Mouse (Mus musculus) inflammation-experienced regulatory T-cells, adult 6 months (primary cell): ENCODE data around the gene Mcm6. TPM values are rescaled to one million over a fixed set of nuclear protein-coding genes. Genes with fewer than 3 reads are reported as not detected.
A peak's percentile ranks its signal among the peaks of the same experiment; 100 is the strongest.

ENCODE experiments used
- ATAC-seq: one replicate; pipeline ENCODE4 v1.8.0; 2017
- polyA plus RNA-seq, 3 experiments: library from polyadenylated mRNA; unstranded; fragments of 100-300 nt; shearing (Covaris generic); gene quantifications; one replicate each; pipeline ENCODE4 v1.2.1; 2017

The Mcm6 gene
- polyA plus RNA-seq = 100 to 1,000 TPM in 2 of 3 experiments, 10 to 100 TPM in 1; 93.0 to 227 (median 108) TPM

GRCm38 (mm10) chr1:128359554-128360376 is at the start of gene Mcm6:
Gene Mcm6 (minus strand): TSS chr1:128359664.
- peak; percentile 95 for ATAC-seq

DNA sequence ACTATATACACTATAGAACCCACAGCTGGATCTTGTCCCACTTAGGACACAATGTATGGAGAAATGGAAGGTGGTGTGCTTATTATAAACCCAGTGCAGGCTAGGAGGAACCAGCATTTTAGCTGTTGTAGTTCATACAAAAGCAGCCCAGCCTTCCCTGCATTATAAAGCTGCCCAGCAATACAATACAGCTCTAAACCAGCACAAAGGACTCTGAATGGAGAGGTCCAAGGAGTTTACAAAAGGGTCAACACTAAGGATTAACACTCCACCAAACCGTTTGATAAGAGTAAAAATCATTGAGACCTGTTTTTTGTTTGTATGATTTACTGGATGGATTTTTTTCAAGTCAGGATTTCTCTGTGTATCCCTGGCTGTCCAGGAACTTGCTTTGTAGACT is 47.4 kb upstream of the Mcm6 start:
- no peak for ATAC-seq

GRCm38 (mm10) chr1:128405675-128406074 is 46.2 kb upstream of the Mcm6 start:
- no peak for ATAC-seq

DNA sequence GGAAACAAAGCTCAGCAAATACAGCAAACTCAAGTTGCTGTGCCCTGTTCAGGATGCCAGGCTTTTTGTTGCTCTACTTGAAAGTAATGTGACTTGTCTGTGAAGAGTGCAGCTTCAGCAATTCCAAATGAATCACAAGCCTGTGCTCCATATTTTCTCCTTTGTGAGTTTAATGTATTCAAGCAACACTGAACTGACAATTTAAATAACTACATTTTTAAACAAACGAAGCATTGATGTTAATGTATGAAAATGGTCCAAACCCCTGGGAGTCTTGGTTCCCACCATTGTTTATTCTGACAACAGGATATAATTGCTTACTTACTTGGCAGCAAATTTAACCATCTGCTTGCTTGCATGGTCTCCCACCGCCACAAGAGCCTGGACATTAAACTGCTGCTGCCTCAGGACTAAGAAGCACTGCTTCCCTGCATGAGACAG is 45.6 kb upstream of the Mcm6 start:
- ATAC-seq = no peak

- ATAC-seq = no peak
Measured at GRCm38 (mm10) chr1:128400926-128401325, 41.5 kb upstream of the Mcm6 start.

- ATAC-seq = no peak
Measured at GRCm38 (mm10) chr1:128399941-128400915, 40.8 kb upstream of the Mcm6 start.

DNA sequence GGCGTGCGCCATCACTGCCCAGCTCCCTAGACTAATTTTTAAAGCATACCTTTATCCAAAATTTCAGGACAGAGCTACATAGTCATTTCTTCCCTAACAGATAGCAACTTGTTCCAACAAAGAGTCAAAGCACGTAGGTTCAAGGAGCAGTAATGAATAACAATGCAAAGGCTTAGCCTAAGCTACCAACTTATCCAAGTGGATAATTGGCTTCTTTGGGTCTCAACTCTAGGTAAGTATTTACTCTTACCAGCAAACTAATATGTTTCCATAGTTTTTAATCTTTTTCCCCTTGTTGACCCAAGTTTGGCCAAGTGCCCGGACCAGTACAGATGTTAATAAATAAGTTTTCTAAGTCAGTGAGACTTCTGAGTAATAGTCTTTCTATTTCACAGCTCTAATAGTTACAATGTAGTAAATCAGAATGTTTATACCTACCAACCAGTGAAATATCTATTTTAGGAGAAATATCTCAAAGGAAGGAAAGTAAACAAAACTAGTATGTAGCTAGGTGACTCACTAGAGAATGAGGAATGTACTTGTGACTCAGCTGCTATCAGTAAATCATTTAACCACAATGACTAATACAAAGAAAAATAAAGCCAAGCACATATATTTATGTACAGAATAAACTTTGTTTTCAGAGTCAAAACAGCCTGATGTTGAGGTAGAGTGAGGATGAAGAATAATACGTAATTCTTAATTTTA is 39.4 kb upstream of the Mcm6 start:
- peak; percentile 95 for ATAC-seq

DNA sequence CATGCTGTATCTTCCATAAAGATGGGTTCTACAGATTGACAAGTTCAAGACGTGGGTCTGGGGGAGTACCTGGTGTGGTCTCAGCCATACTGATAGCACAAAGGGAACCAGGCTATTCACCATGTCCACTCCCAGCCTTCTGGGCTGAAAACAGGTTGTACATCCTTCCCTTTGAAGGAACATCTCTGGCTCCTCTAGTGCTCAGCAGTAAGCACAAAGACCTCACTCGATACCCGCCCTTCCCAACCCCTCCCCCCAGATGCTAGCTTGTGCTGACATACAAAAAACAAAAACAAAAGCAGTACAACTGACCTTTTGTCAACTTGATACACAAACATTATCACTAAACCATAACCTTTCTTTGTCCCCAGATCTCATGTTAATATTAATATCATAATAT is 35.2 kb upstream of the Mcm6 start:
- no peak for ATAC-seq

- ATAC-seq = no peak
Measured at GRCm38 (mm10) chr1:128392382-128392781, 32.9 kb upstream of the Mcm6 start.

GRCm38 (mm10) chr1:128386487-128386886 is 27.0 kb upstream of the Mcm6 start:
- peak; percentile 69 for ATAC-seq

- no peak for ATAC-seq
Measured at GRCm38 (mm10) chr1:128376841-128377240, 17.4 kb upstream of the Mcm6 start.

- peak; percentile 52 for ATAC-seq
Measured at GRCm38 (mm10) chr1:128372143-128372860, 12.8 kb upstream of the Mcm6 start.

DNA sequence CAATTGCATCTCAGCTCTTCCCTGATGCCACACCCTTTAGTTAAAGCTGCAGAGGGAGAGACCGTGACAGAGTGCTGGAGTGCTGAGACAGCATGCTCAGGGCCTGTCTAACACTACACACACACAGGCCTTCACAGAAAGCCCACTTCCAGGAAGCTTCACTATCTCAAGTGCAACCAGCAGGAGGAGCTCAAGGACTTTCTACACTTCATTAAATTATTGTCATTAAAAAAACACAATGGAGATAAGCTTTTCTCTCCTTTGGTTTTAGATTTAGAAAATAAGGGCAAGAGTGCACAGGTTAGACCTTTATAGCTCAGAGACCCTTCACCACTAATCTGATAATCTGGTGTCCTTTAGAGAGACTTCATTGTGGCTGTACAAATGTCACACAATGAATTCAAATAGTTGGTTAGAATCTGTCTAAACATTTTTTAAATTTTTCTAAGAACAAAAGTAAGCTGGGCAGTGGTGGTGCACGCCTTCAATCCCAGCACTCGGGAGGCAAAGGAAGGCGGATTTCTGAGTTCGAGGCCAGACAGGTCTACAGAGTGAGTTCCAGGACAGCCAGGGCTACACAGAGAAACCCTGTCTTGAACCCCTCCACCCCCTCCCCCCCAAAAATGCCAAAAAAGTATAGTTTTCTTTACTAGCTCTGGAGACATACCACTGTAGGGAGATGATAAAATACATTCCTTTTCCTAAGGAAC is 9.4 kb upstream of the Mcm6 start:
- ATAC-seq = peak; percentile 80

DNA sequence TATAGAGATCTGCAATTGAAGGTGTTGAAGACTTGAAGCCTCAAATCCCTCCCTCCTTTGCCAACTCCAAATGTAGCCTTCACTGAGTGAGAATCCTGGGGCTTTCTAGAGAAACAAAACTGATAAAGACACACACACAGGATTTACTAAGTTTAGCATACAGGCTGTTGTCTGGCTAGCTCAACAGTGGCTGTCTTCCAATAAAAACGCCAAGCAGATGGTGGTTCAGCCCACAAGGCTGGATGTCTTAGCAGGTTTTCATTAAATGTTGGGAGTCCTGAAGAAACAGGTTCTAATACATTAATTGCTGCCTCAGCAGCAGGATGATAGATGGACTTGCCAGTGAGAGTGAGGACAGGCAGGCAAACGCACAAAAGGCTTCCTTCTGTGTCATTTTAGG is 1.1 kb upstream of the Mcm6 start:
- ATAC-seq = no peak

DNA sequence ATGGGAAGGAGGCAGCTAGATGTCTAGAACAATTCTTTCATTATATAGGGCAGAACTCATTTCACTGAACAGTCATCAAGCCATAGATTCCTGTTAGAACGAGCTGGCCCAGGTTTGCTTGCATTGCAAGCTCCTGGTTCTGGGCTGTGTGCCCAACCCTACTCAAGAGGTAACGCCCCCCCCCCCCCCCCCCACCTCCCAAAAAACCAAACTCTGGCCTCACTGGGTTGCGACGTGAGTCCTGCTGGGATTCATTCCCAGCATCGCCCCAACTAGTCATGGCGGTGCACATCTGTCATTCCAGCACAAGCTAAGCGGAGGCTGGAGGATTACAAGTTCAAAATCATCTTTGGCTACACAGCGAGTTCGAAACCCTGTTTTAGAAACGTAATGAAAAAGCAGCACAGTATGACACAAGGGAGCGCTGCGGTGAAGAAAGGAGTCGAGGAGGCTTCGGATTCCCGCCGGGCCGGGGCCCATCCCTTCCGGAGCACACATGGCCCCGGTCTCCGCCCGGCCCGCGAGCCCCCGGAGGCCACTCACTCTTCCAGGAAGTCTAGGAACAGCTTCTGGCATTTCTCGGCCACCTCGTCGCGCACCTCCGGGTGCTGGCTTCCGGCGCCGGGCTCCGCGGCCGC is 429 bp downstream of the Mcm6 start:
- ATAC-seq = peak; percentile 42

- no peak for ATAC-seq
Measured at GRCm38 (mm10) chr1:128358276-128358675, 1.2 kb downstream of the Mcm6 start.

DNA sequence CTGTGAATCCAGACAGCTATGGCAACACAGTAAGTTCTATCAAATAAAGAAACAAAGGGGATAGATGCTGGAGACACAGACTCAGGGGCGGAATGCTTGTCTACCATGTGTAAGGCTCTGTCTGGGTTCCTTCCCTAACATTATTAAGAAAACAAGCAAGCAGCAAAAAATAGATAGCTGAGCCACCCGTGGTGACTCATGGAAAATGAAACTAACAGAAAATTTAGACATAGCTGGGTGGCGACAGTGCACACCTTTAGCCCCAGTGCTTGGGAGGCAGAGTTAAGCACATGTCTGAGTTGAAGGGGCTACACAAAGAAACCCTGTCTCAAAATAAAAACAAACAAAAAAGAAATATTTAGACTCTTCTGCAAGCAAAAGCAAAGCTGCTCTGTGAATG is 2.0 kb downstream of the Mcm6 start:
- ATAC-seq = no peak

DNA sequence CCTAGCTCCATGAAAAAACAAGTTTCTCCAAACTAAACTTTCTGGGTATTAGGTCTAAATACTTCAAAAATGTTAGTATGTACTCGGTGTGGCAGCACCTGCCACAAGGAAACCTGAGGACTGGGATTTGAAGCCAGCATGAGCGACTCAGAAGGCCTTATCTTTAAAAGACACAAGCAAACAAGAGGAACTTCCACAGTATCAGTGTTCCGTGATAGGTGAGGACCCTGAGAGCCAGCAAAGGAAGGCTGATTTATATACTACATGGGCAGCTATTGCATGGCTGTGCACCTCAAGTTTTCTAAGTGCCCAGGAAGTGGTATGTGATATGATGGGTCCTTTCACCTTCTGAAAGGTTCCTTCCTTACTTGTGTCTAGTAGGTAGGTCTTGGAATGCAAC is 6.4 kb downstream of the Mcm6 start:
- no peak for ATAC-seq

DNA sequence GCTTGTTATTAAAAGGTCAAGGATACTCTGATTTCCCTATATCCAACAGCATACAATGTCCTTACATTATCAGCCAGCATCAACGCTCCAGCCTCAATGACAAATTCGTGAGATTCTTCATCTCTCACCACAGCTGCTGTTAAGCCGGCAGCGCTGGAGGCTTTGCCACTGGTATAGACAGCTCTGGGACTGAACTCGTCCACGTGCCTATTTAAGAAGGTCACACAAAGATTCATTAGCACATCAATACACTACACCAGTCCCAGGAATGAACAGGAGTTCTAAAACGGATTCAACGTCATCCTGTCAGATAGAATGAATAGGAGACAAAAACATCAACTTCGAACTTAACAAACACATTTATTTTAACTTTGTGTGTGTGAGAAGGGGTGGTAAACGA is 15.2 kb downstream of the Mcm6 start:
- ATAC-seq = no peak

GRCm38 (mm10) chr1:128337708-128338320 is 21.6 kb downstream of the Mcm6 start:
- ATAC-seq = no peak
